Mouse (Mus musculus) heart, postnatal 25 days (tissue): ENCODE measurements at regions not wholly inside any gene's neighbourhood (a gene's known extent, or its start where the extent isn't known, plus 50 kb on each side); places are given as distances from the start of the nearest gene placed in this dataset.
"Not testable (repeated sequence)": the region's sequence is repeated elsewhere in the genome, so short reads cannot be mapped to it uniquely, and the experiment has no call there.

Experiments
- DNase-seq: peaks from one replicate; pipeline ENCODE4 v3.0.0; 2022; ENCODE audit warnings: low spot score
- intact Hi-C: fragments of 180-260 bp; cut with DNase I; formaldehyde crosslinking; loops from one replicate; pipeline ENCODE4 v1.15.1; 2025

- DNase-seq = no peak
- intact Hi-C loops = no loop called here
These were observed 78.1 kb upstream of the Ehbp1 start for GRCm38 (mm10) chr11:22420003-22420723.

- intact Hi-C loops = no loop called here
- no peak for DNase-seq
These were observed 79.7 kb upstream of the Ehbp1 start for GRCm38 (mm10) chr11:22421762-22422161.

GRCm38 (mm10) chr11:22437140-22437850 lies 74.6 kb upstream of the Tmem17 start:
- DNase-seq = peak; percentile 58
- intact Hi-C loops = loop anchor here (5.0 kb wide), 2 partner anchors 180 to 210 kb away; no protein-coding TSS in a partner anchor

DNA sequence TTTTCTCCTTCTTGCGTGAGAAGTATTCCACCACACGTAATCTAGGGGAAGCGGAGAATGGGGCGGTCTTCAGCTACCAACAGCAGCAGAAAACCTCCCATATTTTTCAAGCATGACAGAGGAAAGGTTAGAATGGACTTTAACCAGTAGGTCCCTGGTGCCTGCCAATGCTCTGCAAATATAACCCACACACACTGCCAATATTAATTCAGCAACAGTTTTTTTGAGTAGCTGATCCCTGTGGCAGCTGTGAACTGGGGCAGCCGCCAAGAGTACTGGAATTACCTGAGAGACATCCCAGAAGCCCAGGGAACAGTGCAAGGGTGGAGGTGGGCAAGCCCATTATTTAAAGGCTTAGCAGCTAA lies 74.1 kb upstream of the Tmem17 start:
- intact Hi-C loops = loop anchor here (5.0 kb wide), 2 partner anchors 179 to 211 kb away; no protein-coding TSS in a partner anchor
- DNase-seq = no peak

DNA sequence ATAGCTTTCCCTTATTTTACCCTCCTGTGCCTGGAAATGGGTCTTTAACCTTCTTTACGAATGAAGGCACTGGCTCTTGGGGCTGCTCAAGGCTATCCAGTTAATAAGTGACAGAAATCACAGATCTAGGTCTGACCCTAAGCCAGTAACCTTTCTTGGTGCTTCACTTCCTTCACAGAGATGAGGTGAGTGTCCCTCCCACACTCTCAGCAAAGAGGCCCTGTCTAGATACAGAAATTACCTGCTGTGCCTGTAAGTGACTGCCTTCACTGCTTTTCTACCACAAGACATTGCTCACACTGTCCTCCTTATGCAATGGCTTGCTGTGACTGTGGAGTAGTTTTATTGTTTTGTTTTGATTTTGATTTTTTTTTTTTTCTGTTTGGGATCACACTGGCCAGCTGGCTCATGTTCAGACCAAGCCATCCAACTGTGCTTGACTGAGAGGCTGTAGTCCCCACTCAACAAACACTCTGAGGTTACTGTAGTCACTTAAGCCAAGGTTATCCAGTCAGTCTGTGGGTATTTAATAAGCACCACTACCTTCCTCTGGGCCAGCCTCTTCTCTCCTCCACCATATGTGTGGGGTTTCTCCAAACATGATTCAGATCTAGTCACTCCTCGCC lies 73.3 kb upstream of the Tmem17 start:
- DNase-seq = no peak
- intact Hi-C loops = loop anchor here (5.0 kb wide), 2 partner anchors 179 to 211 kb away; no protein-coding TSS in a partner anchor

DNA sequence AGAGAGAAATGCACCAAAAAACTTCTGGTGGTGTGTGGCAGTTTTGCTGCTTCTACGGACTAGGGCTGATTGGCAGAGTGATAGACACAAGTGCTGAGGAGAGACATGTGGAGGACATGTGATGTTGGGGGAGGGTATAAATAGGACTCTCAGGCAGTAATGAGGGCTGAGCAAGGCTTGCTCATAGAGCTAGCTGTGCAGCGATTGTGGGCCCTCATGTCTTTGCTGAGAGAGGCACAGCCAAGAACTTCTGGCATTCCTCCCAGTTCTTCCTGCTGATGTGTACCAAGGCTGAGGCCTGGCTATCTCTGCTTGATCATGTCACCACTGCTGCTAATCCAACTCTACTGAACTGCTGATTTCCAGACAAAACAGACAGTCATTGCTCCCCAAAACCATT lies 71.4 kb upstream of the Tmem17 start:
- intact Hi-C loops = no loop called here

GRCm38 (mm10) chr11:22453161-22453560 lies 58.7 kb upstream of the Tmem17 start:
- intact Hi-C loops = no loop called here
- DNase-seq = no peak

More for the DNA sequence above, 71.4 kb upstream of the Tmem17 start:
- no peak for DNase-seq

- DNase-seq = no peak
- intact Hi-C loops = no loop called here
These were observed 55.6 kb upstream of the Tmem17 start for GRCm38 (mm10) chr11:22456286-22456685.

DNA sequence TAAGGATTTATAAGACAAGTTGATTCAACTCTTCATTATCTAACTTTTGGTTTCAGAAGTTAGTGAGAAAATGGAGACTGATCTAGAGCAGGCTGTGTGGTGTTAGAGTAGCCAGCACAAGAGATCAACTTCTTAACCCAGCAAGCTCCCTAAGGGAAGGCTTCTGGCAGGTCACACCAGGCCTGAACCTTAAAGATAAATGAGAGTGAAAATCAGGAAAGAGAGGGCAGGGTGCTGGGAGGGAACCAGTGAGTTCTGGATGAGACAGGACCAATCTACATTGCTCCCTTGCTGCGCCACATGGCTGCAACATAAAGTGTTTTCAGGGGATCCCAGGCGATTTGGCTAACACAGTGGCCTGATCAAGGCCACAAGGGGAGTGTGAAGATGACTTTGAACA lies 54.7 kb upstream of the Tmem17 start:
- intact Hi-C loops = no loop called here
- no peak for DNase-seq

- no peak for DNase-seq
- intact Hi-C loops = no loop called here
These were observed 52.8 kb upstream of the Tmem17 start for GRCm38 (mm10) chr11:22458951-22459703.

- DNase-seq, intact Hi-C loops: not testable (repeated sequence)
These were observed 50.7 kb upstream of the Tmem17 start for GRCm38 (mm10) chr11:22461019-22461735.
